Mouse (Mus musculus) testis, adult 2 months (tissue): Measurements from ENCODE around the gene Agpat4. TPM values are rescaled to one million over a fixed set of nuclear protein-coding genes. Genes with fewer than 3 reads are reported as not detected.

ENCODE experiments used
- H3K27ac ChIP-seq: fragments of 200-500 bp; 2 replicates; pipeline ENCODE4 v1.5.1; 2012; ENCODE audit warnings: low read depth, low read length; ENCODE audit not compliant: control insufficient read depth, insufficient read depth
- H3K27me3 ChIP-seq: fragments of 200-500 bp; 2 replicates; pipeline ENCODE4 v1.6.1; 2012; ENCODE audit warnings: mild to moderate bottlenecking, low read length, moderate library complexity; ENCODE audit not compliant: control insufficient read depth, insufficient read depth
- H3K36me3 ChIP-seq: fragments of 200-500 bp; 2 replicates; pipeline ENCODE4 v1.6.1; 2012; ENCODE audit warnings: mild to moderate bottlenecking, low read length; ENCODE audit not compliant: control insufficient read depth, insufficient read depth
- H3K4me1 ChIP-seq: fragments of 200-500 bp; 2 replicates; pipeline ENCODE4 v1.6.1; 2012; ENCODE audit warnings: low read length; ENCODE audit not compliant: control insufficient read depth, insufficient read depth
- H3K4me3 ChIP-seq: fragments of 200-500 bp; 2 replicates; pipeline ENCODE4 v1.5.1; 2012; ENCODE audit warnings: low read depth, mild to moderate bottlenecking, low read length, moderate library complexity, mixed read lengths; ENCODE audit not compliant: control insufficient read depth
- CTCF ChIP-seq: fragments of 200-500 bp; IDR thresholded peaks from 2 replicates; pipeline ENCODE4 v1.5.1; 2012; ENCODE audit warnings: low read depth, mild to moderate bottlenecking, inconsistent platforms, low read length, moderate library complexity; ENCODE audit not compliant: control insufficient read depth, insufficient read depth, insufficient replicate concordance
- POLR2A ChIP-seq: fragments of 200-500 bp; IDR thresholded peaks from 2 replicates; pipeline ENCODE4 v1.6.1; 2012; ENCODE audit warnings: low read depth, mild to moderate bottlenecking, inconsistent platforms, low read length, moderate library complexity; ENCODE audit not compliant: control insufficient read depth
- polyA plus RNA-seq: library from polyadenylated mRNA; depleted of rRNA; stranded (reverse); fragments of >200 nt; gene quantifications from 2 replicates; pipeline ENCODE4 v1.2.3, GENCODE M21; 2012

Gene Agpat4
- polyA plus RNA-seq, 1 experiment = 18.4 TPM

GRCm38 (mm10) chr17:12161877-12162276 is 43.4 kb downstream of the Agpat4 start:
- H3K36me3 ChIP-seq = no peaks in the 10 kb centered on the region

DNA sequence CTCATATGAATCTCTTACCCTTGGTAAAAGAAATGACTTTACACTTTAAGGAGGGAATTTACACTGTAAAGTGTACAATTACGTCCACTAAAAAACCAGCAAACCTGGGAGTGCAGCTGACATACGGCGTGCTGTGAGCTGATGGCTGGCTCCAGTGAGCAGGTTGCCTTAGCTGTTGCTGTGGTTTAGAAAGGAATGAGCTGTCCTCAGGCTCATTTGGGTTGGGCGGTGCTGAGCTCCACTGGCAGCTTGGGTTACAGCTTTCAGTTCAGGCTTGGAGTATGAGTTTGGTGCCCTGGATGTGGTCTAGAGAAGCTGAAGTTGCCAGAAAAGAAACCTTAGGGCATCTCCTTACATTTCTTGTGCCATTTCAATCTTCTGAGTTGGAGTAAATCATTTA is 44.3 kb downstream of the Agpat4 start:
- Histone ChIP-seq H3K27ac (no peak overlapping the region), H3K27me3 (no peaks in the 10 kb centered on the region), H3K4me1 (no peaks in the 10 kb centered on the region), H3K36me3 (no peaks in the 10 kb centered on the region), H3K4me3 (no peak overlapping the region)
- TF ChIP-seq POLR2A (no peak), CTCF (no peak)

More at GRCm38 (mm10) chr17:12161877-12162276, 43.4 kb downstream of the Agpat4 start:
- TF ChIP-seq CTCF (no peak), POLR2A (no peak)
- Histone ChIP-seq H3K27me3 (no peaks in the 10 kb centered on the region), H3K4me1 (no peaks in the 10 kb centered on the region), H3K27ac (no peak overlapping the region), H3K4me3 (no peak overlapping the region)

GRCm38 (mm10) chr17:12163403-12163802 is 44.9 kb downstream of the Agpat4 start:
- Histone ChIP-seq H3K36me3 (no peaks in the 10 kb centered on the region), H3K27ac (no peak overlapping the region), H3K4me3 (no peak overlapping the region), H3K4me1 (no peaks in the 10 kb centered on the region), H3K27me3 (no peaks in the 10 kb centered on the region)
- TF ChIP-seq CTCF (no peak), POLR2A (no peak)

DNA sequence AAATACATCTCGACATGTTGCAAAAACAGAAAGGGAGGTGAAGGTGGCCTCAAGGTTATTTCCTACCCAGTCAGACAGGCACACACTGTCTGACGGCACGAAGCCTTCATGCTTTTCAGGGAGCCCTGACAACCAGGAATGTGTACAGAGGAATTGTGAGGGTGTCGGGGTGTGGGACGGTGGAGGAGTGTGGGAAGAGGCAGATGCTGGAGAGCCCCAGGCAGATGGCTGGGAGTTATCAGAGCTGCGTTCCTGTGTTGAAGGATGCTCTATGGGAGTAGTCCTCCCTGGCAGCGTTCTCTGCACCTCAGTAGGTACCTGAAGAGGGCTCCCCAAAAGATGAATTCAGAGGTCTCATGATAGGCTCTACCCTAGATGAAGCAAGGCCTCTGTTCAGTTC is 45.4 kb downstream of the Agpat4 start:
- no peaks in the 10 kb centered on the region for H3K4me1 ChIP-seq
- no peak overlapping the region for H3K27ac ChIP-seq
- no peaks in the 10 kb centered on the region for H3K27me3 ChIP-seq
- no peak overlapping the region for H3K4me3 ChIP-seq
- TF ChIP-seq POLR2A = no peak
- TF ChIP-seq CTCF = no peak
- no peaks in the 10 kb centered on the region for H3K36me3 ChIP-seq

DNA sequence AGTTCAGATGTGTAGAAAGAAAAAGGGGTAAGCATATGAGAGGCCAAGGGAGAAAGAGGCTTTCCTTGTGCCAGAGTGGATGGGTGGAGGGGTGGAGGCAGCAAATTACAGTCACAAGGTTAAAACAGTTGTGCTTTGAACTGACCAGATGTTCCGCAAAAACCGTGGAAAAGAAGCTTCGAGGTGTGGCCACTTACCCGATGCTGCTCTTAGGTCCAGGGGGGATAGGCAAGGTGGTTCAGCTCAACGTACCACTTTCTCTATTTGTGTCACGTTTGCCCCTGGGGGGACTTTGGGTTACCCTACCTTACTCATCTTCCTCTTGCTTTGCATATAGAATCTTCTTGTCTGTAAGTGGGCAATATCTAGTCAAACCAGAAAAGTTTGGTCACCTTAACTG is 46.0 kb downstream of the Agpat4 start:
- Histone ChIP-seq H3K27me3 (no peaks in the 10 kb centered on the region), H3K36me3 (no peaks in the 10 kb centered on the region), H3K27ac (no peak overlapping the region), H3K4me1 (no peaks in the 10 kb centered on the region), H3K4me3 (no peak overlapping the region)
- TF ChIP-seq POLR2A (no peak), CTCF (no peak)

DNA sequence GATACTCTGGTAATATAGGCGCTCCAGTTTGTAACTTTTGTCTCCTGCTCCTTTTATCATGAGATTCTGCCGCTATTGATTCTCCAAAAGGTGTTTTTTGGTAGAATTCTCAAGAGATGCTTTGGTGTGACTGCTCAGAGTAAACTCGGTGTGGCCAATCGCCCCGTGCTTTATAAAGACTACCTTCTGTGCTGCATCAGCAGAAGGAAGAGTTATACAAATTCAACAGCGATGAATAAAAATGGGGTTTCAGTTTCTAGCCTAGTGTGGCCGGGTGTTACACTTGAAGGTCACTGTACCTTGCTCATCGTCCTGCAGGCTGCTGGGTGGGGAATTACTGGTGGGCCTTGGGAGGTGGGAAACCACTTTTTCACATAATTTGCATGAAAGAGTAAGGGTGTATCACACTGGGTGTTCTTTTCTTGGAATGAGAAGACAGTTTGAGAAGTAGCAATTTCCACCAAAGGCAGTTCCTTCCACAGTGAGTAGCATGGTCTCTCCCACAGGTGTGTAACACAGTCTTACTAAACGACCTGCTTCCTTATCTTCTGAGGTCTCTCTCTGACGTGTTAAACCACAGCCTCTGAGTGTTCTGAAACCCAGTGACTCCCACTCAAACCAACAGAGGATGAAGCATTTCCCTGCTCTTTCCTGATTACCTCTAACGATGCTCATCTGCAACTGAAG is 46.6 kb downstream of the Agpat4 start:
- Histone ChIP-seq H3K27ac (no peak overlapping the region), H3K36me3 (no peaks in the 10 kb centered on the region), H3K27me3 (no peaks in the 10 kb centered on the region), H3K4me1 (no peaks in the 10 kb centered on the region), H3K4me3 (no peak overlapping the region)
- TF ChIP-seq CTCF (no peak), POLR2A (no peak)

DNA sequence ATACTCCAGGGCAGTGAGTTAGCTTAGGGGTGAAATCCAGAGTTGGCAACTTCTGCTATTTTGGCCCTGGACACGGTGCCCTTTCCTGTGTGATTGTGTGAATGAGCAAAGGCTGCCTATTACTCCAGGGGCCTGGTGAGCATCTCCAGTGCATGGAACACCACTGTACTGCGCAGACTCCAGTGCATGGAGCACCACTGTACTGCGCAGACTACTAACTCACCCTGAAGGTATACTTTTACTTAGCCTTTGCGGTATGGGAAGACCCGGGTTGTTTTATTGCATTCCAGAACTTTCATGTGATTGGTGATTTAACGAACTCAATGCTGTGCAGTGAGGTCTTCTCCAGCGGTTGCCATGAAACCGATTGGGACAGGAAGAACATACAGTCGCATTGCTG is 47.2 kb downstream of the Agpat4 start:
- H3K27ac ChIP-seq = no peak overlapping the region
- TF ChIP-seq CTCF = no peak
- TF ChIP-seq POLR2A = no peak
- no peaks in the 10 kb centered on the region for H3K27me3 ChIP-seq
- no peak overlapping the region for H3K4me3 ChIP-seq
- H3K4me1 ChIP-seq = no peaks in the 10 kb centered on the region
- H3K36me3 ChIP-seq = no peaks in the 10 kb centered on the region
